Comparison of ENCODE assay signal across 21 mouse cellular contexts in genomic region chr13:17701322-17701721, GRCm38 (mm10).
"Had no signal": no experiment of that assay in that cellular context is flagged by ENCODE, and none has a peak within 500 bp of the region (broad histone marks: within the 10 kb centered on the region; RNA-seq: fewer than 3 reads in every experiment).

No protein-coding gene starts in this region.

- H3K4me3 ChIP-seq: lung, embryonic 15.5 days; midbrain, embryonic 13.5 days; myocyte; neural tube, embryonic 13.5 days; neural tube, embryonic 15.5 days had no signal

- H3K36me3 ChIP-seq: lung, embryonic 15.5 days; midbrain, embryonic 13.5 days; neural tube, embryonic 13.5 days; neural tube, embryonic 15.5 days had no signal

- H3K27me3 ChIP-seq: lung, embryonic 15.5 days; midbrain, embryonic 13.5 days; neural tube, embryonic 13.5 days; neural tube, embryonic 15.5 days had no signal

- DNase-seq: liver, postnatal 0 days; lung, adult 2 months; lung, postnatal 14 days; lung, postnatal 36 days; retina, postnatal 1 day; right cerebral cortex, adult 18-20 months; right cerebral cortex, postnatal 25 days; right cerebral cortex, postnatal 4 days; spleen, adult 18-20 months; thymus, adult 18-20 months; thymus, postnatal 14 days; thymus, postnatal 36 days had no signal

- H3K4me2 ChIP-seq: lung, embryonic 15.5 days; midbrain, embryonic 11.5 days; midbrain, embryonic 13.5 days; neural tube, embryonic 13.5 days; neural tube, embryonic 15.5 days had no signal

- H3K27ac ChIP-seq: lung, embryonic 15.5 days; macrophage; midbrain, embryonic 13.5 days; neural tube, embryonic 13.5 days; neural tube, embryonic 15.5 days had no signal

- ATAC-seq: liver, postnatal 0 days; lung, postnatal 0 days; midbrain, embryonic 13.5 days; midbrain, embryonic 16.5 days had no signal

- H3K9me3 ChIP-seq: lung, embryonic 15.5 days; midbrain, embryonic 13.5 days; neural tube, embryonic 13.5 days; neural tube, embryonic 15.5 days had no signal

- H3K9ac ChIP-seq: liver, postnatal 0 days; lung, embryonic 15.5 days; midbrain, embryonic 13.5 days; neural tube, embryonic 13.5 days; neural tube, embryonic 15.5 days had no signal
